Mouse (Mus musculus): ENCODE results near the gene Patl2. TPM values are rescaled to one million over a fixed set of nuclear protein-coding genes. Genes with fewer than 3 reads are reported as not detected.
"Not testable (repeated sequence)": the region's sequence is repeated elsewhere in the genome, so short reads cannot be mapped to it uniquely, and the experiment has no call there.

Gene Patl2
- polyA plus RNA-seq, 1 experiment = 0.38 TPM

- no peak for DNase-seq (ENCODE audit: low read depth)
These were observed 40.2 kb downstream of the Patl2 start for GRCm38 (mm10) chr2:122145756-122146155.

- no peak for DNase-seq (ENCODE audit: low read depth)
These were observed 42.9 kb downstream of the Patl2 start for GRCm38 (mm10) chr2:122143111-122143510.

- no peak for DNase-seq (ENCODE audit: low read depth)
These were observed 44.5 kb downstream of the Patl2 start for GRCm38 (mm10) chr2:122141332-122141967.

GRCm38 (mm10) chr2:122140815-122141214, 45.2 kb downstream of the Patl2 start:
- DNase-seq (ENCODE audit: low read depth) = no peak

GRCm38 (mm10) chr2:122137839-122138465, 48.0 kb downstream of the Patl2 start:
- no peak for DNase-seq (ENCODE audit: low read depth)

GRCm38 (mm10) chr2:122132618-122133017, 53.4 kb downstream of the Patl2 start:
- no peak for DNase-seq (ENCODE audit: low read depth)

GRCm38 (mm10) chr2:122132078-122132477, 53.9 kb downstream of the Patl2 start:
- no peak for DNase-seq (ENCODE audit: low read depth)

- DNase-seq (ENCODE audit: low read depth) = no peak
These were observed 58.4 kb downstream of the Patl2 start for GRCm38 (mm10) chr2:122127635-122128034.

- DNase-seq (ENCODE audit: low read depth) = no peak
These were observed 59.1 kb downstream of the Patl2 start for GRCm38 (mm10) chr2:122126765-122127347.

GRCm38 (mm10) chr2:122125680-122126572, 60.1 kb downstream of the Patl2 start:
- no peak for DNase-seq (ENCODE audit: low read depth)

GRCm38 (mm10) chr2:122117961-122118958, 67.7 kb downstream of the Patl2 start, which contains the start of gene Spg11:
Gene Spg11, minus strand, starts transcription at chr2:122118386.
- DNase-seq (ENCODE audit: low read depth) = peak; percentile 63

- no peak for DNase-seq (ENCODE audit: low read depth)
These were observed 69.1 kb downstream of the Patl2 start for GRCm38 (mm10) chr2:122116888-122117287.

- no peak for DNase-seq (ENCODE audit: low read depth)
These were observed 76.3 kb downstream of the Patl2 start for GRCm38 (mm10) chr2:122109714-122110113.

- DNase-seq (ENCODE audit: low read depth) = no peak
These were observed 77.9 kb downstream of the Patl2 start for GRCm38 (mm10) chr2:122108101-122108500.

GRCm38 (mm10) chr2:122102070-122102469, 83.9 kb downstream of the Patl2 start:
- DNase-seq (ENCODE audit: low read depth) = no peak

- not testable (repeated sequence) for DNase-seq (ENCODE audit: low read depth)
These were observed 88.3 kb downstream of the Patl2 start for GRCm38 (mm10) chr2:122097686-122098085.

GRCm38 (mm10) chr2:122093844-122094243, 92.1 kb downstream of the Patl2 start:
- peak; percentile 58 for DNase-seq (ENCODE audit: low read depth)

GRCm38 (mm10) chr2:122086446-122086845, 99.5 kb downstream of the Patl2 start:
- DNase-seq (ENCODE audit: low read depth) = peak; percentile 56

- no peak for DNase-seq (ENCODE audit: low read depth)
These were observed 104.1 kb downstream of the Patl2 start for GRCm38 (mm10) chr2:122081728-122082456.
